Mouse (Mus musculus) yolk sac, embryonic 10.5 days (tissue): ENCODE results near the gene Limd1.
"Not testable (repeated sequence)": the region's sequence is repeated elsewhere in the genome, so short reads cannot be mapped to it uniquely, and the experiment has no call there.

Experiments
- DNase-seq: peaks from one replicate; pipeline ENCODE4 v3.0.0-alpha.2; 2017; ENCODE audit warnings: low spot score

Limd1 gene

GRCm38 (mm10) chr9:123478586-123479195, at the start of gene Limd1:
Gene Limd1 (plus strand): TSS chr9:123478706.
- peak; percentile 76 for DNase-seq

- DNase-seq = no peak
These were observed 48.6 kb upstream of the Limd1 start for GRCm38 (mm10) chr9:123429863-123430262.

- DNase-seq = no peak
These were observed 47.5 kb upstream of the Limd1 start for GRCm38 (mm10) chr9:123430973-123431372.

GRCm38 (mm10) chr9:123438223-123438622, 40.3 kb upstream of the Limd1 start:
- DNase-seq = no peak

- DNase-seq = no peak
These were observed 38.1 kb upstream of the Limd1 start for GRCm38 (mm10) chr9:123440230-123441058.

GRCm38 (mm10) chr9:123447101-123447500, 31.4 kb upstream of the Limd1 start:
- not testable (repeated sequence) for DNase-seq

- DNase-seq = no peak
These were observed 29.9 kb upstream of the Limd1 start for GRCm38 (mm10) chr9:123448594-123448993.

- DNase-seq = no peak
These were observed 28.3 kb upstream of the Limd1 start for GRCm38 (mm10) chr9:123450174-123450573.

- DNase-seq = no peak
These were observed 26.7 kb upstream of the Limd1 start for GRCm38 (mm10) chr9:123451772-123452171.

GRCm38 (mm10) chr9:123456634-123457602, 21.6 kb upstream of the Limd1 start:
- DNase-seq = no peak

GRCm38 (mm10) chr9:123457603-123458002, 20.9 kb upstream of the Limd1 start:
- peak; percentile 25 for DNase-seq

GRCm38 (mm10) chr9:123467141-123467620, 11.3 kb upstream of the Limd1 start:
- no peak for DNase-seq

GRCm38 (mm10) chr9:123468406-123469085, 10.0 kb upstream of the Limd1 start:
- no peak for DNase-seq

GRCm38 (mm10) chr9:123469087-123469486, 9.4 kb upstream of the Limd1 start:
- no peak for DNase-seq

GRCm38 (mm10) chr9:123473377-123473776, 5.1 kb upstream of the Limd1 start:
- DNase-seq = no peak

GRCm38 (mm10) chr9:123475569-123475968, 2.9 kb upstream of the Limd1 start:
- no peak for DNase-seq

- no peak for DNase-seq
These were observed 398 bp upstream of the Limd1 start for GRCm38 (mm10) chr9:123478031-123478585.

- no peak for DNase-seq
These were observed 727 bp downstream of the Limd1 start for GRCm38 (mm10) chr9:123479196-123479669.

GRCm38 (mm10) chr9:123479876-123480252, 1.4 kb downstream of the Limd1 start:
- no peak for DNase-seq

- DNase-seq = no peak
These were observed 1.9 kb downstream of the Limd1 start for GRCm38 (mm10) chr9:123480253-123480921.

GRCm38 (mm10) chr9:123481136-123481535, 2.6 kb downstream of the Limd1 start:
- DNase-seq = no peak
